Mouse (Mus musculus) mature B cell (primary cell): ENCODE data around the gene Sept5.

Experiments
- in situ Hi-C: fragments of 300-500 bp; cut with MboI; formaldehyde crosslinking; loops from 2 replicates; pipeline ENCODE4 v1.14.3; 2019

Gene Sept5

DNA sequence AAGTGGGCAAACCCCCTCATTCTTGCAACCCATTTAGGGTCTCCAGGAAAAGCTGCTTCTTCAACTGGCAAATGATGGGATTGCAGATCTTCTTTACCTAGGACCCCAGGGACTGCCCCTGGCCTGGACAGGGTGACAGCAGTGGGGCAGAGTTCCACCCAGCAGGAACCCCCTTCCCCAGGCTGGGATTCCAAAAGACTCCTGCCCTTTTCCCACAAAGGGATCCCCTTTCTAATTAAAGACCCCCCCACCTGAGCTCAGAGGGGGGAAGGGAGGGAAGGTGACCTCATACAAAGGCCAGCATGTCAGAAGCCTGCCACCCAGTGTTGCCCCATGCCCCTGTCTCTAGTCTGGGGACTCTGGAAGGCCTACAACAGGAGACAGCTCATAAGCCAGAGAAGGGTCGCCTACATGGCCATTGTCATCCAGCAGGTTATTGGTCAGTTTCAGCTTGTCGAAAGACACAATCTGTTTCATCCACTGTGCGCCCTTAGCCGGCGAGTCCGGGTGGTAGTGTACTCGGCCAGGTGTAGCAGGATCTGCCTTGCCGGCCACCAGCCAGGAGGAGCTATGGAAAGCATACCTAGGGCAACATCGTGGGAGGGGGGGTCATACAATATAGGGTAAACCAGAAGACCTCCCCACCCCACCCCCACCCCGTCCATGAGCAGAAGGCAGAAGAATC lies 45.9 kb downstream of the Sept5 start:
- in situ Hi-C loops: no loop called here

DNA sequence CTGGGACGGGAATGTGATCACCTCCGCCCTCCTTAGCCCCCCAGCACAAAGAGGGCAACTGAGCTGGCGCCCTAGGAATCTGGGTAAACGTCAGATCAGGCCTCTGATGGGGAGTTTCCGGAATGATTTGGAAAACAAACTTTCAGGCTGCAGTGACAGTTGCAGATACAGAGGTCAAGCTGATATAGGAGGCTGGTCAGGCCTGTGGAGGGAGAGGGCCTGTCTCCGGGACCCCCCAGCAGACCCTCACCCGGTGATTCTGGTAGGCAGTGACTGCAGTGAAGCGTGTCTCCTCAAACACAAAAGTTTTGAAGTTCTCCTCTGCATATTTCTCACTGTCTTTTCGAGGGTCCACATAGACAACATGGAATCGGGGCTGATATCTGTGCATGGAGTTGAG lies 46.6 kb downstream of the Sept5 start:
- in situ Hi-C loops: no loop called here

DNA sequence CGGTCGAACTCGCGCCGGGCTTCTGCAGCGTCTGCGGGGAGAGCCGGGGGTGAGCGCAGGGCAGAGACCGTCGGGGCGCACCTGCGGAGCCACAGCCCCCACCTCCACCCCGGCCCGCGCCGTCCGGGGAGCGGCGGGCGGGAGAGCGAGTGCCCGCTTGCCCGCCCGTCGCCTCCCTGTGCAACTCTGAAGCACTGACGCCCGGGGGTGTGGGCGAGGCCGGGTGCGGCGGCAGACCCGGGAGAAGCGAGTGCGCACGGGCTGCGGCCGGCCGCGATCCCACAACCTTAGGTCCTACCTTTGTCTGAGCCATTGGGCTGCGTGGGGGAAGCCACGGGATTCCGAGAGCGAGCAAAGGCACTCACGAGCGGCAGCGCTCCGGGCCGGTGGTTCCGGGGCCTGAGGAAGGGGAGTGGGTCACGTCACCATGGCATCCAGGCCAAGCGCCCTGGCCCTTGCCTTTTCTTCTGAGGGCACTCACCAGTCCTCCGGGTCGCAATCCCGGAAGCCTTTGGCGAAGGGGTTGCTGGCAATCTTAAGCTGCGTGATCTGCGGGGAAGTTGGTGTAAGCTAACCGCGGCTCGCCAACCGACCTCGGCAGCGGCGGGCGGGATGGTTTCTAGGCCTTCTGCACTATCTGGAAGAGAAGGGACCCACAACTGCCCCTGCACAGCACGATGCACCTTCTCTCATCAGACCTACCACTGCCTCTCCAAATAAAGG lies 47.2 kb downstream of the Sept5 start:
- in situ Hi-C loops: no loop called here

DNA sequence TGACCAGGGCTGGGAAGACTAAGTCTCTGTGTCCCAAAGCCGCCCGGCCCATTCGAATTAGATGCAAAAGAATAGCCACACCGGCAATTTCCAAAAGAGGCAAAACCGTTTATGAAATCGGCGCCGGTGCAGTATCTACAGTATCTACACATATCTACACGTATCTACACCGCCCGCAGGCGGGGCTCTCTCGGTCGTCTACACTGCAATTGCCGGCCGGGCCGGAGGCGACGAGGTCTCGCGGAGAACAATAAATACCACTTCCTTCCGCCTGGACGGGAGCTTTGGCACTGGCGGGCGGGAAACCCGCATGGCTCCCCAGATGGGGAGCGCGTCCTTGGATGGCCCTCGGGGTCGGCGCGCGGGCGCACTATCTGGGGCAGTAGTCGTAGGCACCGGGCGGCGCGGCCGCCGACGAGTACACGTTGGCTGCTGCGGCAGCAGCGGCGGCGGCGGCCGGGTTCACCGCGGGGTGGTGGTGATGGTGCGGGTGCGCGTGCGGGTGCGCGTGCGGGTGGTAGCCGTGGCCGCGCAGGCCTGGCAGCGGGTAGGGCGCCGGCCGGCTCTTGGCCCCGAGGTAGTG lies 48.0 kb downstream of the Sept5 start:
- in situ Hi-C loops: no loop called here

DNA sequence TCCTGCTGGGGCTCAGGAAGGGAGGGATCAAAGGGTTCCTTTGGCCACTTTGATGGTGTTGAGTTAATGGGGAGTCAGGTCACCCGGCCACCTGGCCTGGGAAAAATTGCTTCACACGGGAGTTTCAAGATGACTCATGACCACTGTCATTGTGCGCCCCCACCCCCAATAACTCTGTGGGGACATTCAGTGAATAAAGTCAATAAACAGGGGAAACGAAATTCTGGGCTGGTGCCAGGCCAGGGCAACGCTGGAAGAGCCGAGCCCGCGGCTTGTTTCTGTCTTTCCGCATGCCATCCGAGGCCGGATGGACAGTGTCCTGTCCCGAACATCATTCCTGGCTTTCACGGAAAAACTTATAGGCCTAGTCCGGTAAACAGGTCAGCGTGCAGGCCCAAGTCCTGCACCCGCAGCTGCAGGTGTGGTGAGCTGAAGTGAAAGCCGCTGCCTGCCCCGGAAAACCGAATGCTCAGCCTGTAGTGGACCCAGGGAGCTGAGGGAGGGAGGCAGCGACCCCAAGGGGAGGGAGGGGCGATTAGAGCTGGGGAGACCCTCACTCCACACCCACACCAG lies 48.6 kb downstream of the Sept5 start:
- in situ Hi-C loops: no loop called here

DNA sequence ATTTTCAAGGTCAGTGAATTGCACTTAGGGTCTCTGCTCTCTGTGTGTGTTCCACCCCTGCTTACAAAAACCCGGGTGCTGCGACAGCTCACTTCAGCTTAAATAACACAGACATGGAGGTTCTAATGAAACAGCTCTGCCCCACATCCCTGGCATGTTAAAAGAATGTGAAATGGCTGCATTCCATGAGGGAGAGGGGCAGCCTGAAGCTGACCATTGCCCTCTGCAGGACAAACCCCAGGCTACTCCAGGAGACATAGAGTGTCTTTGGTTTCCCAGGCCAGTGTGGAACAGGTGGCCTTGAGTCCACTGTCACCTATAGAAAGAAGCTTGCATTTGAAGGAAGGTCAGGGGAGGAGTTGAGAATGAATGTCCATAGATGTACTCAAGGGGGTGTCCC lies 49.4 kb downstream of the Sept5 start:
- in situ Hi-C loops: no loop called here

DNA sequence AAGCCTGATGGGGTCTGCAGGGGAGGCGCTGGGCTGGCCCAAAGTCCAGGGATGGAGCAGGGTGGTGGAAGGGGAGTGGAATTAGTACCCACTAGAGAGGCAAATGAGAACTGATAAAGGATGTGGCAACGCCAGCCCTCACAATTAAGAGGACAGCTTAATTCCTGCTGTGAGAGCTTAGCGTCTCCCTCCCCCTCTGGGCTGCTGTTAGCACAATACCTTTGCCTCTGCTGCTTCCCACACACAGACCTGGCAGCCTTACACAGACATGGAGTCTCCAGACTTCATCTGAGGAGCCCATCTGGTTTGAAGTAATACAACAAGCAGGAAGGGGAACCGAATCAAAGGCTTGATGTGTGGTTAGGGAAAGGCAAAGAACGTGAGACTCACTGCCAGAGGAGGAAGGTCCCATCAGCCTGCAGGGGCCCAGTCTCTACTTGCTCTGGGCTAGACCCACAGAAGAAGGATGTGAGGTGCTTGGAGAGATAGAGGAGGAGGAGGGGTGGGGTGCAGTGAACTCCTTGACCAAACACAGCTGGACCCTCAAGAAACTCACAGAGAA lies 52.1 kb downstream of the Sept5 start:
- in situ Hi-C loops: no loop called here

DNA sequence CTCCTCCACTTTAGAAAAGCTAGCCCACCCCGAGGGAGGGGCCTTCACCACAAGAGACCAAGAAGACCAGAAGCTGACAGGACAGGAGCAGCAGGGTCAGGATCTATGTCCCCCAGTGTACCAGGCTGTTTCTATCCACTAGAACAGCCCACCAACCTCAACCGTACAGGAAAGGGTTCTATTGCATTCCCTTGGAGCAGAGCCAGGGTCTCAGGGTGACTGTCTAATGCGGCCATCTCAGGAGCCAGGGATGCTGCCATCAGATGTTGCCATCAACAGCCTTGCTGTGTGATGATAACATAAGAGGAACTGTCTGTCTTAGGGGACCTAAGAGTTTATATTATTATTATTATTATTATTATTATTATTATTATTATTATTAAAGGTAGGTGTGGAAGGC lies 52.7 kb downstream of the Sept5 start:
- in situ Hi-C loops: no loop called here

DNA sequence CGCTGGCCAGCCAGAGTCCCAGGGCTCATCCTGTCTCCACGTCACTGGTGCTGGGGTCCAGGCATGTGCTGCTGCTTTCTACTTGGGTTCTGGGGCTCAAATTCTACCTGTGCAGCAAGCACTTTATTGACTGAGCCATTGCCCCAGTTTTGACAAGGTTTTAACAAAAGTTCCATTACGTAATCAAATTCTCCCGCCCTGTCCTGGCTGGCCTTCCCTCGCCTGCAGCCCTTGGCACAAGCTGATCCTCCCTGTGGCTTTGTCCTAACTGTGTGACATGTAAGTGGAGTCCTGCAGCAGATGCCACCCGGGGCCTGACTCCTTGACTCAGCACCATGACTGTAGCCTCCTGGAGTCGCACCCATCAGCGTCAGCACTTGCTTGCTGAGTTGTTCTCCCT lies 55.6 kb downstream of the Sept5 start:
- in situ Hi-C loops: no loop called here
